Mouse (Mus musculus) midbrain, embryonic 13.5 days (tissue): ENCODE data around the gene Dok7. TPM values are rescaled to one million over a fixed set of nuclear protein-coding genes. Genes with fewer than 3 reads are reported as not detected.

ENCODE experiments used
- ATAC-seq: fragments of 200-750 bp; cut with Nextera tagmentation; 2 replicates; pipeline ENCODE4 v1.8.0; 2017; ENCODE audit warnings: mild to moderate bottlenecking, moderate TSS enrichment, moderate library complexity
- H3K27ac ChIP-seq: fragments of 300-500 bp; sonication (generic); 2 replicates; pipeline ENCODE4 v1.5.1; 2015; ENCODE audit warnings: inconsistent platforms, mild to moderate bottlenecking, moderate library complexity
- H3K27me3 ChIP-seq: fragments of 300-500 bp; sonication (generic); 2 replicates; pipeline ENCODE4 v1.6.1; 2015; ENCODE audit warnings: mild to moderate bottlenecking, inconsistent platforms
- H3K36me3 ChIP-seq: fragments of 300-500 bp; sonication (generic); 2 replicates; pipeline ENCODE4 v1.6.1; 2015; ENCODE audit warnings: mild to moderate bottlenecking, inconsistent platforms
- H3K4me1 ChIP-seq: fragments of 300-500 bp; sonication (generic); replicated peaks from 2 replicates; pipeline ENCODE4 v1.6.1; 2015; ENCODE audit warnings: inconsistent platforms
- H3K4me2 ChIP-seq: fragments of 300-500 bp; sonication (generic); replicated peaks from 2 replicates; pipeline ENCODE4 v1.6.1; 2015; ENCODE audit warnings: moderate library complexity, mild to moderate bottlenecking, inconsistent platforms
- H3K4me3 ChIP-seq: fragments of 300-500 bp; sonication (generic); replicated peaks from 2 replicates; pipeline ENCODE4 v1.5.1; 2015; ENCODE audit warnings: mild to moderate bottlenecking, inconsistent platforms
- H3K9ac ChIP-seq: fragments of 300-500 bp; sonication (generic); replicated peaks from 2 replicates; pipeline ENCODE4 v1.6.1; 2015; ENCODE audit warnings: mild to moderate bottlenecking, inconsistent platforms
- H3K9me3 ChIP-seq: fragments of 300-500 bp; sonication (generic); 2 replicates; pipeline ENCODE4 v1.6.1; 2016; ENCODE audit warnings: mild to moderate bottlenecking, inconsistent platforms
- WGBS: fragments of 180-500 bp; shearing (Covaris S2); methylation state at CpG from one replicate; pipeline ENCODE4 v1.1.7; 2015; 5-methylcytosine and 5-hydroxymethylcytosine counted together
- polyA plus RNA-seq: library from polyadenylated mRNA; unstranded; fragments of >200 nt; fragmentation: Nextera tagmentation; extraction: Ambion mirVana; gene quantifications from 2 replicates; pipeline ENCODE4 v1.2.1, GENCODE M21; 2015

The Dok7 gene
- polyA plus RNA-seq, 1 experiment from 2014 or later, result 2.2 TPM

DNA sequence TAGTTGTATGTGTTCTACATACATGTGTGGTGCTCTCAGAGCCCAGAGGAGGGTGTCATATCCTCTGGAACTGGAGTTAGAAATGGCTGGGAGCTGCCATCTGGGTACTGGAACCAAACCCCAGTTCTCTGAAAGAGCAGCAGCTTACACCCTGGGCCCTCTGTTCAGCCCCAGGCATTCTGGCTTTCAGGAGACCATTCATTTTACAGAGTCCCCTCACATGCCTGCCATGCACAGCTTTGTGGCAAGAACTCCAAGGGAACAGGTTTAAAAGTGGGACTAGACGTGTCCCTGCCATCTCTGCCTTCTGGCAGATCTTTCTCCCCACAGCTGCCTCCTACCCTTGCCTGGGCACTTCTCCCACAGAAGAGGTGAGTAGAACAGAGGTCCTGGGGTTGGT is 22.9 kb upstream of the Dok7 start:
- no peak overlapping the region for H3K9ac ChIP-seq
- 89% methylated on average over 1 of the region's 1 CpGs for WGBS
- H3K36me3 ChIP-seq, result peaks cover 70% of the 10 kb centered on the region
- H3K27ac ChIP-seq, result no peak overlapping the region
- H3K4me3 ChIP-seq, result no peak overlapping the region
- H3K4me1 ChIP-seq, result no peaks in the 10 kb centered on the region
- H3K9me3 ChIP-seq, result no peaks in the 10 kb centered on the region
- no peak overlapping the region for H3K4me2 ChIP-seq
- ATAC-seq, result no peak
- no peaks in the 10 kb centered on the region for H3K27me3 ChIP-seq

DNA sequence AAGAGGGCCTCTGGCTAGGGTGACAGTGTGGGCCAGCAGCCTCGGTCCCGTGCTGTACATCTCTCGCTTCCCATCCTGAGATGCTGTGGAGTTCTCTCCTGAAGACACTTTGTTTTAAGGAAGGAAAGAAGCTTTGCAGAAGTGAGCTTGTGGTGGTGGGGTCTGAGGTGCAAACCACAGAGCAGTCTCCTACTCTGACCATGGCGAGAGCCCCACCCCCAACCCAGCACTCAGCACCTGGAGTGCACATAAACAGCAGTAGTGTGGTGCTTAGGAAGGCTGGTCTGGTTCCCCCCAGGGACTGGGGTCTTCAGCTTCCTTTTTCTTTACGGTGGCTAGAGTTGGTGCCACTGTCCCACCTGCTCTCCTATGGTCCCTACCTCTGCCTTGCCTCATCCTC is 21.4 kb upstream of the Dok7 start:
- Histone ChIP-seq H3K9me3 (no peaks in the 10 kb centered on the region), H3K4me3 (no peak overlapping the region), H3K27ac (no peak overlapping the region), H3K9ac (no peak overlapping the region), H3K4me1 (no peaks in the 10 kb centered on the region), H3K4me2 (no peak overlapping the region), H3K27me3 (no peaks in the 10 kb centered on the region), H3K36me3 (peaks cover 55% of the 10 kb centered on the region)
- WGBS, result 92% methylated on average over 5 of the region's 5 CpGs
- ATAC-seq, result no peak

DNA sequence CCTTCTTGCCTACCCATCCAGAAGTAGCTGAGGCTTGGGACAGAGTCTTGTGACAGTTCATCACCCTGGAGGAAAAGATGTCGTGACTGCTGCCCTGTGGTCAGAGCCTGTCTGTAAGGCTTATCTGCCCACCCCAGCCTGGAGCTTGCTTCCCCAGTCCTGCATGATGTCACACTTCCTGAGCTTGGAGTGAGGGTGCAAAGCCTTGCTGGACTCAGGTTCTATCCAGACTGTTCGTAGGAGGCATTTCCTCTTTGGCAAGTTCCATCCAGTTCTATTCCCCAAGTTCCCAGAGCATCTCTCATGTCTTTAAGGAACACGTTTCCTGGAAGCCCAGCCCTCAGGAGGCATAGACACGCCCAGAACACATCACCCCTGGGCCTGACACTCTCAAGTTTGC is 20.8 kb upstream of the Dok7 start:
- Histone ChIP-seq H3K4me1 (no peaks in the 10 kb centered on the region), H3K4me3 (no peak overlapping the region), H3K27ac (no peak overlapping the region), H3K36me3 (peaks cover 49% of the 10 kb centered on the region), H3K4me2 (no peak overlapping the region), H3K9ac (no peak overlapping the region), H3K27me3 (no peaks in the 10 kb centered on the region), H3K9me3 (no peaks in the 10 kb centered on the region)
- ATAC-seq, result no peak
- 79% methylated on average over 4 of the region's 4 CpGs for WGBS

DNA sequence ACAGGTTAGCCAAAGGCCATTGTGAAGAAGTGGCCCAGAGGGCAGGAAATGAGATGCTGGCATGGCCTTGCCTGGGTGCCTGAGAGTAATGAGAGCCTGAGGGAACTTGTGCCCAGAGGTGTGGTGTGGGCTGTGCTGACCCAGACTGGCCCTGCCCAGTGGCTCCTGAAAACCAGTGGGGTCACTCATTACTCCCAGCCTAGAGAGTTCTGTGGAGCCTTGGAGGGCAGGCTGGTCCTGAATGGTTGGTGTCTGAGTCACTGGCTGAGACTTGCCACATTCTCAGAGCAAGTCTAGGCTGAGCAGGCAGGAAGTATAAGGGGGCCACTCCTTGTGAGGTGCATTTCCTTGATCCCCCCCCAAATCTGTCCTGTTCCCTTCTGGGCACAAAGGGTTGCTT is 19.1 kb upstream of the Dok7 start:
- H3K4me1 ChIP-seq, result no peaks in the 10 kb centered on the region
- H3K4me2 ChIP-seq, result no peak overlapping the region
- no peak for ATAC-seq
- no peaks in the 10 kb centered on the region for H3K27me3 ChIP-seq
- peaks cover 33% of the 10 kb centered on the region for H3K36me3 ChIP-seq
- H3K27ac ChIP-seq, result no peak overlapping the region
- H3K4me3 ChIP-seq, result no peak overlapping the region
- no peak overlapping the region for H3K9ac ChIP-seq
- H3K9me3 ChIP-seq, result no peaks in the 10 kb centered on the region

DNA sequence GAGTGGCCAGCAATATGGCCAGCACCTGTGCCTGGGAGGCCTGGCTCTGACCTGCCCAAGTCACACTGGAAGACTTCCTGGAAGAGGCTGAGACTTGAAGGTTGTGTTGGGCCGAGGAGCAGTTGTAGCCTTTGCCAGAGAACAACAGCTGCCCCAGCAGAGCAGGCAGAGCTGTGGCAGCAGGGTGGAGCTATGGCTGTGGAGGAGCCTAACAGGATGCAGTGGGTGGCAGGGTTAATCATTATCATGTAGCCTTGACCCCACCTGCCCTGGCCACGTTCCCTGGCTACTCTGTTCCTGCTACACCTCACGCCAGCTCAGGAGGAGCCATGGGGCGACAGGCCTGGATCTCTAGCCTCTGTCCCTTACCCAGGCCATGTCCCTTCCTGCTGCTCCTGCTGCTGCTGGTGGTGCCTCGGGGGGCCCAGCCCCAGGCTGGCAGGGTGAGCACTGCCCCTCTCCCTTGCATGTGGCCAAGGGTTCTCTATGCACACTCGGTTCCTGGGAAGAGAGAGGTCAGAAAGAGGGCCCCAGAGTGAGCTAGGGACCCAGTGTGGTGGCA is 15.2 kb upstream of the Dok7 start, which contains the start of gene Hgfac:
Gene Hgfac (plus strand): TSS at position 242 of the 562 bp plus-strand sequence.
- Histone ChIP-seq H3K4me2 (no peak within 1 kb of the TSS), H3K27me3 (no peaks in the 10 kb centered on the region), H3K4me3 (no peak within 1 kb of the TSS), H3K4me1 (no peaks in the 10 kb centered on the region), H3K9me3 (no peaks in the 10 kb centered on the region), H3K27ac (no peak within 1 kb of the TSS), H3K36me3 (no peaks in the 10 kb centered on the region), H3K9ac (no peak within 1 kb of the TSS)
- WGBS, result 63% methylated on average over 6 of the region's 6 CpGs
- ATAC-seq, result no peak

DNA sequence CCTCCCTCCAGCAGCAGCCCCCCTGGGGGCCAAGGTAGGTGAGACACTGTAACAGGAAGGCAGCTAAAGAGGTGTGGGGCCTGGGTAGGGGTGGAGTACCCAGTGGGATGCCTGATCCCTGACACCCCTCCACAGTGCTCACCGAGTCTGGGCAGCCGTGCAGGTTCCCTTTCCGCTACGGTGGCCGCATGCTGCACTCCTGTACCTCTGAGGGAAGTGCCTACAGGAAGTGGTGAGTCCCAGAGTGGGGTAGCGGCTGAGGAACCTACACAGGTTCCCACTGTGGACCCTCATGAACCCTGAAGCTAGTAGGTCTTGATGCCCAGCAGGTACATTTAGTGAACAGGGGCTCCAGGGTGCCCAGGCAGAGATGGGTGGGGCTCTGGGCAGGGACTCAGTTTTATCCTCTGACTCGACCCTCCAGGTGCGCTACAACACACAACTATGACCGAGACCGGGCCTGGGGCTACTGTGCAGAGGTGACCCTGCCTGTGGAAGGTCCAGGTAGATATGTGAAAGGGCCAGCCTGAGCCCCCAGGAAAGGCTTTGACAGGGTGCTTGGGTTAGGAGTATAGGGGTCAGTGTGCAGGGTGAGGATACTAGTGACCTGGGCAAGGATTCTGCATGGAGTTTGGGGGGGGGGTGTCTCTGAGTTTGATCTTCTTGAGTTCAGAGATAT is 14.0 kb upstream of the Dok7 start:
- no peaks in the 10 kb centered on the region for H3K4me1 ChIP-seq
- no peaks in the 10 kb centered on the region for H3K36me3 ChIP-seq
- no peak overlapping the region for H3K9ac ChIP-seq
- H3K27ac ChIP-seq, result no peak overlapping the region
- no peaks in the 10 kb centered on the region for H3K9me3 ChIP-seq
- 77% methylated on average over 10 of the region's 10 CpGs for WGBS
- ATAC-seq, result peak; percentile 51
- no peak overlapping the region for H3K4me3 ChIP-seq
- H3K27me3 ChIP-seq, result no peaks in the 10 kb centered on the region
- no peak overlapping the region for H3K4me2 ChIP-seq

DNA sequence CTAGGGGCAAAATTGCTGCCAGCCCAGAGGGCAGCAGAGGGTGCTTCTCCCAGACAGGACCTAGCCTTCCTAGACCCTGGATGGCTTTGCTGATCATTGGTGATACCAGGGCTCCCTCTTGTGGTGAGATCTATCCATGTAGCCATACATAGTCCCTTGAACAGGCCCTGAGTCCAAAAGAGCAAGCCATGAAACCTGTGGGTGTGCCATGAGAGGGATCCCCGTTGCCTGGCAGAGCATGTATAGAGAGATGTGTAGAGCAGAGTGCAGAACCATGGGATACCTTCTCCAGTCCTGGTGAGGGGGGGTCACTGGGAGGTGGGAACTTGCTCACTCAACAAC is 13.5 kb upstream of the Dok7 start:
- Histone ChIP-seq H3K27me3 (no peaks in the 10 kb centered on the region), H3K9me3 (no peaks in the 10 kb centered on the region), H3K4me1 (no peaks in the 10 kb centered on the region), H3K36me3 (no peaks in the 10 kb centered on the region), H3K4me3 (no peak overlapping the region), H3K27ac (no peak overlapping the region), H3K4me2 (no peak overlapping the region), H3K9ac (no peak overlapping the region)
- ATAC-seq, result peak; percentile 85
- 37% methylated on average over 1 of the region's 1 CpGs for WGBS

DNA sequence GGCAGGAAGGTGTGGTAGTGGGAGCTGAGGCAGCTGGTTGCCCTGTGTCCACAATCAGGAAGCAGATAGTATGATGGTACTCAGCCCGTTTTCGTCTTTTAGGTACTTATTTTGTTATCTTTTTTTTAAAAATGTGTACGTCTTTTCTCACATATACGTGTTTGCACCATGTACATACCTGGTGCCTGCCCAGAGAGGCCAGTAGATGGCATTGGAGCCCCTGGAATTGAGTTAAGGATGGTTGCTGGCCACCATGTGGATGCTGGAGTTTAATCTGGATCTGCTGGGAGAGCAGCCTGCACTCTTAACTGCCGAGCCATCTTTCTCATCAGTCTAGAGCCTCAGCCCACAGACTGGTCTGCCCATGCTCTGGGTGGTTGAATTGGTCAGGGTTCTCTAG is 6.0 kb upstream of the Dok7 start:
- Histone ChIP-seq H3K9ac (no peak overlapping the region), H3K4me2 (no peak overlapping the region), H3K4me3 (no peak overlapping the region), H3K27me3 (no peaks in the 10 kb centered on the region), H3K4me1 (no peaks in the 10 kb centered on the region), H3K9me3 (0 out of 2 replicates have a peak, but pooled peaks cover 4% of the 10 kb centered on the region), H3K27ac (no peak overlapping the region), H3K36me3 (no peaks in the 10 kb centered on the region)
- 74% methylated on average over 5 of the region's 5 CpGs for WGBS
- ATAC-seq, result no peak

DNA sequence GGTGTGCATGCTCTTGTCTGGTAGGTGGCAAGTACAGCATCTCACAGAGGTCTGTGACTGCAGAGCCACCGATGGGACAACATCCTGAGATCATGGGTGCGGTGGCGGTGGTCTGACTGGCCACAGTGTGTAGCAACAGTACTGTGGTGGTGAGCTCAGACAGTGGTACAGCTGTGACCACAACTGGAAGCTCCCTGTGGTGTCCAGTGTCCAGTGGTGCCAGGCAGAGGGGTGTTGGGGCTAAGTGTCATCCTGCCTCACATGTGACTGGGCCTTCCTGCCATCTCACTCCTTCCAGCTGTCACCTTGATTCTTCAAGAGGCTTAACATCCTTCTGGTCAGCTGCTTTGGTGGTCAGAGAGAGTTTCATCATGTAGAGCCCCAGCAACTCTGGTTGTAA is 1.9 kb upstream of the Dok7 start:
- Histone ChIP-seq H3K9ac (no peak overlapping the region), H3K4me2 (no peak overlapping the region), H3K36me3 (no peaks in the 10 kb centered on the region), H3K27me3 (peaks cover 31% of the 10 kb centered on the region), H3K4me1 (peaks cover 20% of the 10 kb centered on the region), H3K27ac (no peak overlapping the region), H3K4me3 (no peak overlapping the region), H3K9me3 (0 out of 2 replicates have a peak, but pooled peaks cover 4% of the 10 kb centered on the region)
- WGBS, result 93% methylated on average over 3 of the region's 3 CpGs
- no peak for ATAC-seq

DNA sequence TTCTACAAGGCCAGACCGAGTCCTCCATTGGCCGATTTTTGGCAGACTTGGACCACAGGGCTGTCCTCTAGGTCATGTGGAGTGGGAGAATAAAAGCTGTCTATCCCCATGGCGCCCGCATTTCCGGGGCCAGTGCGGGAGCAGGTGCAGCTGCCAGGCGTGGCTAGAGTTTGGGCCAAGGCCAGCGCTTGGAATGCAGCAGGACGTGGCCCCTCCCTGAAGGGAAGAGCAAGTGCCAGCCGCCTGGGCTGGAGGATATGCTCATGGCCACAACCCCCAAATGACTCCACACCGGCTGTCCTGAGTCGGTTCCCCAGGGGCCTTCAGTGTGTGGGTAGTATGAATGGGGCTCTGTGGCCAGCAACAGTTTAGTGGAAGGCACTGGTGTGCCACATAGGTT is 1.5 kb upstream of the Dok7 start:
- no peak overlapping the region for H3K4me2 ChIP-seq
- H3K9ac ChIP-seq, result no peak overlapping the region
- no peaks in the 10 kb centered on the region for H3K36me3 ChIP-seq
- WGBS, result 76% methylated on average over 12 of the region's 12 CpGs
- H3K27ac ChIP-seq, result no peak overlapping the region
- H3K9me3 ChIP-seq, result 0 out of 2 replicates have a peak, but pooled peaks cover 4% of the 10 kb centered on the region
- peaks cover 20% of the 10 kb centered on the region for H3K4me1 ChIP-seq
- H3K4me3 ChIP-seq, result no peak overlapping the region
- H3K27me3 ChIP-seq, result peaks cover 31% of the 10 kb centered on the region
- ATAC-seq, result no peak

DNA sequence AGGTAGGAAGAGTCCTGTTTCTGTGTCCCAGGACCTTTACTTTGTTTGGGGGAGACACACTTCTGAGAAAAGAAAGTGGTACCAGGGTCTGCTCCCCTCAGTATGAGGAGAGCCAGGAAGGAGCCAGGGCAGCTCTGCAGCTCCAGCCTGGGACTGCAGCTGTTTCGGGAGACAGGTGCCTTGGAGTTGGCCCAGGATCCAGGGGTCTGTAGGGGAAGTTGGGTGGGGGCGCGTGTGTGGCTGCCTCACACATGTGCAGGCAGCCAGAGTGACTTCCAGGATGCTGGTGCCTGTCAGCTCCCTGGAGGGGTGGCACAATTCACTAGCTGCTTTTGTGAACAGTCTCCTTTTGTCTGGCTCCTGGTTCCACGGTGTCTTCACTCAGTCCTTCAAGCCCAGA is 1.0 kb downstream of the Dok7 start:
- 19% methylated on average over 4 of the region's 4 CpGs for WGBS

DNA sequence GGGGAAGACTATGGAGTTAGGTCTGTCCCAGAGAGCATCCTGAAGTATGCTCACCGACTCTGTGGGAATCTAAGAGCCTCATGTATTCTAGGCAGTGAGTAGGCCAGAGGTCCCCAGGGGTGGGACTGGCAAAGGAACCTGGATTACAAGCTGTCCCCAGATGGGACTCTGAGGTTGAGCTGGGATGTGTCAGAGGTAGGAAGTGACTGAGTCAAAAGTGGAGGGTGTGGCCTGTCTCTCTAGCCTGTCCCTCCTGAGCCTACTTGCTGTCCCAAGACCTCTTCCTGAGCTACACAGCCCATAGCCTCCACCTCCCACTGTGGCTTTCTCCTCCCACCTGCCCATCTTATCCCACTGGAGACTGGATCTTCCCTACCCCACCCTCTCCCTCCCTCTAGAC is 1.6 kb downstream of the Dok7 start:
- Histone ChIP-seq H3K4me2 (peak overlapping the region; percentile 90; the same call in 1 of the 2 replicates), H3K4me3 (peak overlapping the region; percentile 54; the same call in 1 of the 2 replicates), H3K9me3 (no peaks in the 10 kb centered on the region), H3K4me1 (peaks cover 20% of the 10 kb centered on the region), H3K9ac (no peak overlapping the region), H3K27me3 (peaks cover 31% of the 10 kb centered on the region), H3K27ac (no peak overlapping the region), H3K36me3 (no peaks in the 10 kb centered on the region)
- no peak for ATAC-seq
- WGBS, result 61% methylated on average over 1 of the region's 1 CpGs

More for the DNA sequence above, 1.0 kb downstream of the Dok7 start:
- peaks cover 31% of the 10 kb centered on the region for H3K27me3 ChIP-seq
- H3K9ac ChIP-seq, result peak overlapping the region; percentile 73; the same call in 1 of the 2 replicates
- no peak overlapping the region for H3K27ac ChIP-seq
- H3K4me1 ChIP-seq, result peaks cover 20% of the 10 kb centered on the region
- H3K4me3 ChIP-seq, result peak overlapping the region; percentile 54
- H3K36me3 ChIP-seq, result no peaks in the 10 kb centered on the region
- ATAC-seq, result no peak
- H3K4me2 ChIP-seq, result peak overlapping the region; percentile 90
- no peaks in the 10 kb centered on the region for H3K9me3 ChIP-seq

DNA sequence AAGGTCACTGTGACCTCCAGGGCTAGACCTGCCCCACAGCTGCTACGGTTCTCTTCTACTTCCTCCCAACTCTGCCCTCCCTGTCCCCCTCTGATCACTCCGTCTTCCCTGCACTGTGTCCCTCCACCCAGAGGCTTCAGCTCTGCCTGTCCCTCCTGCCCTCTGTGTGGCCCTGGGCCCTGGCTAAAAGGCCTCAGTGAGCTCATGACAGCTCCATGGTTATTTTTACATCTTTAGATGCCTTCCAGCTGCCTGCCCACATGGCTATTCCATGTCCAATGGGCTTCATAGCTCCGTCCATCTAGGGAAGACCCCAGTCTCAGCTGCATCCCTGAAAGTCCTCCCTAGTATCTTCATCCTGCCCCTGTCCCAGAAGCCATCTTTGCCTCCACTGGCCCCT is 3.5 kb downstream of the Dok7 start:
- Histone ChIP-seq H3K4me2 (no peak overlapping the region), H3K9me3 (no peaks in the 10 kb centered on the region), H3K27ac (no peak overlapping the region), H3K36me3 (no peaks in the 10 kb centered on the region), H3K9ac (no peak overlapping the region), H3K4me3 (no peak overlapping the region), H3K4me1 (peaks cover 20% of the 10 kb centered on the region), H3K27me3 (peaks cover 31% of the 10 kb centered on the region)
- no peak for ATAC-seq
- WGBS, result 73% methylated on average over 3 of the region's 3 CpGs
